Mouse (Mus musculus) neutrophil, adult 83 days (primary cell): ENCODE measurements around the gene Bcl2l11. TPM values are rescaled to one million over a fixed set of nuclear protein-coding genes. Genes with fewer than 3 reads are reported as not detected.

ENCODE experiments used
- total RNA-seq, 2 experiments: library from RNA; stranded (reverse); gene quantifications; one replicate each; pipeline ENCODE4 v1.2.4; 2023

Gene Bcl2l11
- 10 to 100 TPM; 53.3 to 54.8 TPM for total RNA-seq

DNA sequence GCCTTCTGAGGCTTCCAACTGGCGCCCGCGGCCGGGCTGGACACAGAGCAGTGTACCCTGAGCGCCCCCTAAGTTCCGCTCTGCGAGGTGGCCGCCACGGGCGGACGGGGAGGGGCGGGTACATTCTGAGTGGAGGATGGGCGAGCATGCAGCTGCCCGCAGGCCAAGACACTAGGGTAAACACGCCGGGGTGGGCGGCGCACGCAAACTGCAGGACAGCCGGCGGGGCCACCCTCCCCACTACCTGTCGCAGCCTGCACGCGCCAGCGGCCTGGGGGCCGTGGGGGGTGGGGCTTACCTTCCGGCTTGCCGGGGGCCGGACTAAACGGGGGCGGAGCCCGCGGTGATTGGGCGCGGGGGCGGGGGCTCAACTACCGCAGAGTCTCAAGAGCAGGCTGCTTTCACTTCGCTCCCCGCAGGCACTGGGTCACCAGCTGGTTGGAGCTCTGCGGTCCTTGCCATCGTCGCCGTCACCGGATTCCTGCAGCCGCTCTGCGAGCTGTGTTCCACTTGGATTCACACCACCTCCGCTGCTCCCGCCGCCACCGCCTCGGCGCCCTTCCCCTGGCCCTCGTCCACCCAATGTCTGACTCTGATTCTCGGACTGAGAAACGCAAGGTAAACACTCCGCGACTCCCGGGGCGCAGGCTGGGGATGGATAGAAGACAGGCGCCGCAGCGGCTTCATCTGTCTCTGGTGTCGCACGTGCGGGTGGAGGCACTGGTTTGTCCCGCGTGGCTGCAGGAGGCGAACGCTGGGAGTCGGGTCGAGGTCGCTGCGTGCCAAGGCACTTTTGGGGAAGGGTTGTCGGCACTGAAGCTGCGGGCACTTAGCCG is at the start of gene Bcl2l11:
Gene Bcl2l11 (plus strand): TSS at position 404 of the 836 bp plus-strand sequence.

